Mouse (Mus musculus) left cerebral cortex, adult 9 months (tissue): ENCODE results near the gene Zfp575.
"Not testable (repeated sequence)": the region's sequence is repeated elsewhere in the genome, so short reads cannot be mapped to it uniquely, and the experiment has no call there.

Experiments
- DNase-seq, 2 experiments: peaks; one replicate each; pipeline ENCODE4 v3.0.0; 2022; ENCODE audit warnings: low spot score in 2 of 2

Gene Zfp575

GRCm38 (mm10) chr7:24587330-24588105 is at the start of gene Zfp575, which contains the start of gene Ethe1:
Zfp575 (minus strand) TSS chr7:24587641.
Ethe1 (plus strand) TSS chr7:24587543.
- DNase-seq, result peak; percentile 69 to 79

DNA sequence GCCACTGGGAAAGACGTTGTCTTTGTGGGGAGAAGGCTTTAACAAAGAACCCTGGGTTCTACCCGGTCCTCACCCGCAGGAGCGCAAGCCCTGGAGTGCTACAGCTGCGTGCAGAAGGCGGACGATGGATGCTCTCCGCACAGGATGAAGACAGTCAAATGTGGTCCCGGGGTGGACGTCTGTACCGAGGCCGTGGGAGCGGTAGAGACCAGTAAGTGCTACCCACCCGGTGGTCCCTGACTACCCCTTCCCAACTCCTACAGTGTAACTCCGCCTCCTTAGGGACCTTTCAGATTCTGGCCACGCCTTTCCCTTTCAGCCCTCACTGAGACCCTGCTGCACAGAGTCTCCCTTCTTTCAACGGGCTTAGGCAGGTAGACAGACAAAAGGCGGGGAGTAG is 49.6 kb upstream of the Zfp575 start:
- no peak for DNase-seq

- no peak for DNase-seq
Measured at GRCm38 (mm10) chr7:24636264-24636663, 48.8 kb upstream of the Zfp575 start, which contains the start of gene Lypd3. Lypd3 (plus strand) TSS chr7:24636550.

DNA sequence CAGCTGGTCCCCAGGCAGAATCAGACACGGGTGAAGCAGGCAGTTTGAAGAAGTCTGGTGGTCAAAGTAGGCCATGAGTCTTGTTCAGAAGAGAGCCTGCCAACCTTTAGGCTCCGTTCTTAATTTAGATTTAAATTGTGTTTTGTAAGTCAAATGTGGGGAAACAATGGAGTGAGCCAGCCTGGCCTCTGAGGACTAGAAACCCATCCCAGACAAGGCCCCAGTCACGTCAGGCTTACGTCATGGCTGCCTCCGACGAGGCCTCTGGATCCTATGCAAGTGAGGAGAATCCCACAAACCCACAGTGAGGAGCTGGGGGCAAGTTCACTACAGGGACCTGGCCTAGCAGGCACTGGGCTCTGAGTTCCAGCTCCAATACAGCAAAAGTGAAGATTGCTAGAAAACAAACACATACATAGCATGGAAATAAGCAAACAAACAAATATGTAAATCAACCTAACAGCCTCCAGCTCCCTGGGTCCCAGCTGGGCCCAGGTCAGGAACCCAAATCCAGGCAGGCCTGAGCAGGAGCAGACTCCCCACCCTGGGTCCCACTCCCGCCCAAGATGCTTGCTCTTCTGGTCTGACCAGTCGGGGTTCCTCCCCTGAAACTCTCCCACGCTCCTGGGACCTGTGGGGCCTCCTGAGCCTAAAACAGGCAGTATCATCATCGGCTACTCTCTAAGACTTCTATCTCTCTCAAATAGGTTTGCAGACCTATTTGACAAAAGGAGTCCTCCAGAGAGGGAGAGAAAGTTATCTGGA is 42.9 kb upstream of the Zfp575 start:
- no peak for DNase-seq

DNA sequence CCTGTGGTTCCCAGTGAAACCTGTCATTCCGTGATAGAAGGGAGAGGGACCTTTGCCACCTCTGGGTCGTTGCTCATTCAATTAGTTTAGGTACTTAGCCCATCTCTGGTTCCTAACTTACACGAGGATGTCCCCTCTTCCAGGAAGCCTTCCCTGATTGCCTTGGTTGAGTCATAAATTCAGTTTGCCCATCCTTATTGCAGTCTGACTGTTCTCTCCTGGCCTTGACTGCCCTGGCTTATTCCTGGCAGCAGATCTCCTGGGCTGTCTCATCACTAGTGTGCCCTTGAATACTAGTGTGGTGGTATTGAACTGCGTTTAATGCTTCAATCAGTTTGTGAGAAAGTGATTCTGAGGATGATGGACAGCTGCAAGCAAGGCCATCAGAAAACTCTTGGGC is 42.2 kb upstream of the Zfp575 start:
- no peak for DNase-seq

DNA sequence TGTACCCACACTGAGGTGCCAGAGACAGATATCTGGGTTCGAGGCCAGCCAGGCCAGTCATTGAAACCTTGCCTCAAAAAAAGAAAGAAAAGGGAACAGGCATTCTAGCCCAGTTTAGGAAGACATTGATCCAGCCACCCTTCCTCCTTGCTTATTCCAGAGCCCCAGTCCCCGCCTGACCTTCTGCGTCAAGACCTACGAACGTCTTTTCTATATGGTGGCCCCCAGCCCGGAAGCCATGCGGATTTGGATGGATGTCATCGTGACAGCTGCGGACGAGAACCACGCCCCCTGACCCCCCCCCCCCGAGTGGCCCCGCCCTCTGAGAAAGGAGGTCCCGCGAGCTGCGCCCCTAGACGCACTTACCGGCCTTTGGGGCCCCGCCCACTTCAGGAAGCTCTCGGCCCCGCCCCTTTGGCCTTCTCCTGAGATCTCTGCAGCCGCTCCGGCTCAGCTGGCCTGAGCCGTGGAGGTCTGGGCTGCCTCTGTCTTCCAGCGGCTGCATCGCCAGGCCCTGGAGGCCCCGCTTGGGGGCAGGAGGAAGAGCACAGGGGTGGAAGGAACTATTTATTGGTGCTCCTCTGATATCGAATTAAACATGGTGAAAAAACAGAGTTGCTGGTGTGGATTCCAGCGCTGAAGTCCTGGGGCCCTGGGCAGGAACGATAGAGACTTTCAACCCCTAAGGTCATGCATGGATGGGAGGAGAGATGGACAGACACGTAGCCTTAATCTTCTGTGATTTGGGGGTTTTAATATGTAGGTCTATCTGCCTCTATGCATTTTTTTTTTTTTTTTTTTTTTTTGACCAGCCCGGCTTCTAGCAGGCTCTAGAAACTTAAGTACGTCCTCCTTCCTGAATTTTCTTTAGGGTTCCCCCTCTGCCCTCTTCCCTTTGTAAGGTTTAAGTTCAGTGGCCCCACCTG is 41.5 kb upstream of the Zfp575 start:
- peak in 1 of 2 experiments; percentile 35 for DNase-seq

DNA sequence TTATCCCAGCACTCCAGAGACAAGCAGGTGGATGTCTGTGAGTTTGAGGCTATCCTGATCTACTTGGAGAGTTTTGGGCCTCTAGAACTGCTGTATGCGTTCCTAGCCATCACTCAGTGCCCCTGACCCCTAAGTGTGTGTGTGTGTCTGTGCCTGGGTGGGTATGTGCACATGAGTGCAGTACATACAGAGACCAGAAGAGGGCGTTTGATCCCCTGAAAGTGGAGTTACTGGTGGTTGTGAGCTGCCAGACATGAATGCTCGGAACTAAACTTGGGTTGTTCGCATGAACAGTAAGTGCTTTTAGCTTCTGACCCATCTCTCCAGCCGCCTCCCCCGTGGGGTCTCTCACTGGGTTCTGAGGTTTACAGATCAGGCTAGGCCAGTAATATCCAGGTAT is 35.5 kb upstream of the Zfp575 start:
- no peak for DNase-seq

DNA sequence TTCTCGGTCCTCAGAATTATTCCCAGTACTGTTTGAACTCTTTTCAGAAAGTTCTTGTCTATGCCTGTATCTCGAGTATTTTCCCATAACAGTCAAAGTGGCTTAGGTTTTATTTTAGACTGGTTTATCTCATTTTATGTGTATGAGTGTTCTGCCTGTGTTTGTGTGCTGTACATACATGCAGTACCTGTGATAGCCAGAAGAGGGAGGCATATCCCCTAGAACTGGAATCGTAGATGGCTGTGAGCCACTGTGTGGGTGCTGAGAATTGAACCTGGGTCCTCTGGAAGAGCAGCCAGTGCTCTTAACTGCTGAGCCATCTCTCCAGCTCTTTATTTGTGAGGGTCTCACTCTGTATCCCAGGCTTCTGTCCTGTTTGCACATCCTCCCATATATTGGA is 33.8 kb upstream of the Zfp575 start:
- DNase-seq, result no peak

DNA sequence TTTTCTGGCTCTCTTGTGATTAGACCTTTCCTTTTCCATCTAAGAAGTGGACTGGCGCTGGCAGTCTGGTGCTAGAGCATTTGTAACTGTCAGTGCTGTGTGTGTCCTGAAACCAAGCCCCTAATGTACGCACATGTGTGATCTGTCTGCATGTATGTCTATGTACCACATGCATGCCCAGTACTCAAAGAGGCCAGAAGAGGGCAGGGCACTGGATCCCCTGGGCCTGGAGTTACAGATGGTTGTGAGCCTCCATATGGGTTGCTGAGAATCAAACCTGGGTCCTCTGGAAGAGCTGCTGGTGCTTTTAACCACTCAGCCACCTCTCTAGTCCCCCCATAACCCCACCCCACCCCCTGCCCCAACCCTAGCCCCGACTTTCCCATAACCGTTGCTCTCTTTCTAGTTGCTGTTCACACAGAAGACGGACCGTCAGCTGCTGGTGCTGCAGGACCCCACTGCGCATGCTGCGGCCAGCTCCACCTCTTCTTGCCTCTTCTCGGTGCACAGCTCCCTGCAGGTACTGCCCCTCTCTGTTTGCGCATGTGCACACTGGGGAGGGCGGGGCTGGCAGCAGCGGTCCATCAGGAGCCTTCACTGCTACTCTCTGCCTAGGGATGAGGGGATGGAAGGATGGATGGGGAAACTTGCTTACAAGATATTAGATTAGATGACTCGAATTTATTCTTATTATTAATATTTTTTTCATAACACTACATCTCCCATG is 32.4 kb upstream of the Zfp575 start:
- DNase-seq, result no peak

GRCm38 (mm10) chr7:24618374-24618773 is 30.9 kb upstream of the Zfp575 start:
- not testable (repeated sequence) for DNase-seq

- DNase-seq, result no peak
Measured at GRCm38 (mm10) chr7:24617763-24618162, 30.3 kb upstream of the Zfp575 start.

GRCm38 (mm10) chr7:24614816-24615215 is 27.4 kb upstream of the Zfp575 start:
- DNase-seq, result no peak

DNA sequence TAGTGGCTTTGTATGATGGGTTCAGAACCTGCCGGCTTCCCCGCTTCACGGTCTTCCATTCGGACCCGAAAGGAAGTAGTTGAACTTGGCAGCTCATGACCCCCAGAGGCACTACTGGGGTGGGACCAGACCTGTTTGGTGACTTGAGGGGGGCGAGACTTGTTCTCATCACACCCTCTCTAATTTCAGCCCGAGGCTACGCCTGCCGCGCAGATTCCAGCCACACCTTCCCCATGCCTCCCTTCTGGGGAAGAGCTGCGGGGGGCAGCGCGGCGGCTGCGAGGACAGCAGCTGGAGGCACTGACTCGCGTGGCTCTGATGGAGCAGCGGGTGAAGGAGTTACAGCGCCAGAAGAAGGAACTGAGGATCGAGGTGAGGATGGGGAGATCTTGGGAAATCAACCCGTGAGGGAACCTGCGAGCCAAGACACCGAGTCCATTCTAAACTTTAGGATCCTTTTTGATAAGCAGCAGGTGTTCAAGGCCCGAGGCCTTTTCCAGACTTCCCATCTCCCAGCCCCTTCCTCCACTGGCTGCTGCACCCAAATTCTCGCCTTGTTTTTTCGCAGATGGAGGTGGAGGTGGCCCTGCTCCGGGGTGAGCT is 25.0 kb upstream of the Zfp575 start:
- DNase-seq, result no peak

- no peak for DNase-seq
Measured at GRCm38 (mm10) chr7:24611709-24612108, 24.3 kb upstream of the Zfp575 start.

- DNase-seq, result peak in 1 of 2 experiments; percentile 54
Measured at GRCm38 (mm10) chr7:24610879-24611494, 23.5 kb upstream of the Zfp575 start.

- no peak for DNase-seq
Measured at GRCm38 (mm10) chr7:24610144-24610878, 22.9 kb upstream of the Zfp575 start, which contains the start of gene Phldb3. Phldb3 (plus strand) TSS chr7:24610763.

DNA sequence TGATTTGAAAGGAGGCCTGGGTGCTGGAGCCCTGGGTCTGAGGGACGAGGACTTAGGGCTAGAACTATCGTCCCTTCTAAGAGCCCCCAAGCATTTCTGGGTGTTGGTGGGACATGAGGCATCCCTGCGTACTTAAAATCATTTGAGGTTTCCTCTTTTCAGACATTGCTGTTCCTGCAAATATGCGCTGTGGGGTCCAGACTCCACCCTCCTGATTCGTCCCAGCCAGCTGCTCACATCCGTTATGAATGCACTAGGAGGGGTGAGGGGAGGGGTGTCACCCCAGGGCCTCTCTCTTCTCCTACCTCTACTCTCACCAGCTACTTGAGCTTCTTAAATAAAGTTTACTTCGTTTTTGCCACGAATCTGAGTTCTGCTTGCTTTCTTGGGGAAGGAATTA is 21.1 kb upstream of the Zfp575 start:
- DNase-seq, result no peak

DNA sequence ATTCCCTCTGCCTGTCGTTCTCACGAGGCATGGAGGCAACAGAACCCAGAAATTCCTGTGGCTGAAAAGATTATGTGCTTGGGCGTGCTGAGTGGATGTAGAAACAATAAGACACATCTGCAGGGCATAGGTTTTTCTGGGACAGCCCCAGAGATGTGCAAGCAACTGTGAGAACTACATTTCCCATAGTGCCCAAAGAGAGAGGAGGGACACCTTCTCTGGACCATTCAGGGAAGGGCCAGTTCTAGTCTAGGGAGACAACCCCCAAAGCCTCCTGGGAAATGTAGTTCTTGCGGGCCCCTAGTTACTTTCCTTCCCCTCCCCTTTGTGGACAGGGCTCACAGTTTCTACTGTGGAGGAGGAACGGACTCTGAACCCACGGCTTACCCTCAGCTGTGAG is 20.6 kb upstream of the Zfp575 start:
- DNase-seq, result no peak

DNA sequence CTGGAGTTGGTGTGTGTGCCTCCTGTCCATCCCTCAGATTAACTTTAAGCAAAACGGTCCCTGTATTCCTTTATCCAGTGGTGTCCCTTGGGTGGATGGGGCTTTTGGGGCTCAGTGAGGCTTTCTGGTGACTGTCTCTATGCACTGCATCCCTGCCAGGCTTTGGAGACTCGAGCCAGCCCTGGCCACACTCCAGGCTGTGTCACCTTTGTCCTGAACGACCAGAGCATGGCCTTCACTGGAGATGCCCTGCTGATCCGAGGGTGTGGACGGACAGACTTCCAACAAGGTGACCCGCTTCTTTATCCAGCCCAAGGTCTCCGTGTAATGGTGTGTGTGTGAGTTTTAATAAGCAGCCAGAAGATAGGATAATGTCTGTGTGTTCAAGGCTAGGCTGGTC is 18.6 kb upstream of the Zfp575 start:
- no peak for DNase-seq

GRCm38 (mm10) chr7:24605561-24605960 is 18.1 kb upstream of the Zfp575 start:
- no peak for DNase-seq
